Mouse (Mus musculus) mammary gland, adult 2 months (tissue): Measurements from ENCODE around the gene B3gntl1. TPM values are rescaled to one million over a fixed set of nuclear protein-coding genes. Genes with fewer than 3 reads are reported as not detected.

Experiments
- polyA plus RNA-seq: library from polyadenylated mRNA; depleted of rRNA; stranded (reverse); fragments of >200 nt; gene quantifications from 2 replicates; pipeline ENCODE4 v1.2.3, GENCODE M21; 2012; ENCODE audit warnings: low replicate concordance; rRNA removed

B3gntl1 gene
- 9.3 and 11.1 TPM in 2 replicates for polyA plus RNA-seq

GRCm38 (mm10) chr11:121672990-121673572 is at the start of gene B3gntl1:
Gene B3gntl1 (minus strand): TSS chr11:121673153.

GRCm38 (mm10) chr11:121701244-121701643 is 28.3 kb upstream of the B3gntl1 start, which contains the start of gene Metrnl:
Gene Metrnl (plus strand): TSS chr11:121701544.

Other genes with a start within 250 kb of the B3gntl1 start
- 6.3 and 8.6 TPM in 2 replicates for gene Fn3k, start 238.2 kb downstream of the B3gntl1 start, polyA plus RNA-seq
- gene Tbcd, start 221.2 kb downstream of the B3gntl1 start, polyA plus RNA-seq = 49.3 and 101 TPM in 2 replicates
- gene Zfp750, start 153.8 kb downstream of the B3gntl1 start, polyA plus RNA-seq = 1.6 and 3.3 TPM in 2 replicates
- 54.4 and 96.8 TPM in 2 replicates for gene Metrnl, start 28.4 kb upstream of the B3gntl1 start, polyA plus RNA-seq
- not detected in 2 replicates for gene Ptchd3, start 157.1 kb upstream of the B3gntl1 start, polyA plus RNA-seq